Mouse (Mus musculus): ENCODE results near the gene Cog5. TPM values are rescaled to one million over a fixed set of nuclear protein-coding genes. Genes with fewer than 3 reads are reported as not detected.

Cog5 gene
- polyA plus RNA-seq, 1 experiment from 2014 or later = 27.3 TPM

- Histone ChIP-seq H3K27ac (ENCODE audit: low read length) (no peak overlapping the region), H3K4me3 (ENCODE audit: low read depth, low read length) (no peak overlapping the region), H3K9me3 (replicated peaks; ENCODE audit: control insufficient read depth, low read length, poor library complexity, severe bottlenecking) (no peaks in the 10 kb centered on the region), H3K4me1 (ENCODE audit: control insufficient read depth, insufficient read depth, low read length) (no peaks in the 10 kb centered on the region), H3K4me2 (ENCODE audit: low read length) (no peak overlapping the region), H3K27me3 (ENCODE audit: control insufficient read depth, insufficient read depth, low read depth, low read length) (no peaks in the 10 kb centered on the region), H3K36me3 (ENCODE audit: control insufficient read depth, insufficient read depth, low read length) (peaks cover 6% of the 10 kb centered on the region; the same call in 1 of the 2 replicates), H3K9ac (ENCODE audit: low read depth, low read length) (no peak overlapping the region)
- WGBS = 81% methylated on average over 6 of the region's 6 CpGs
- no peak for ATAC-seq
Observed at GRCm38 (mm10) chr12:31964074-31964473, 309.4 kb downstream of the Cog5 start.

- H3K9ac ChIP-seq (ENCODE audit: low read depth, low read length) = no peak overlapping the region
- H3K4me1 ChIP-seq (ENCODE audit: control insufficient read depth, insufficient read depth, low read length) = no peaks in the 10 kb centered on the region
- no peak overlapping the region for H3K4me3 ChIP-seq (ENCODE audit: low read depth, low read length)
- peaks cover 6% of the 10 kb centered on the region for H3K36me3 ChIP-seq (ENCODE audit: control insufficient read depth, insufficient read depth, low read length)
- no peaks in the 10 kb centered on the region for H3K27me3 ChIP-seq (ENCODE audit: control insufficient read depth, insufficient read depth, low read depth, low read length)
- 94% methylated on average over 12 of the region's 12 CpGs for WGBS
- H3K27ac ChIP-seq (ENCODE audit: low read length) = no peak overlapping the region
- no peaks in the 10 kb centered on the region for H3K9me3 ChIP-seq (replicated peaks; ENCODE audit: control insufficient read depth, low read length, poor library complexity, severe bottlenecking)
- no peak for ATAC-seq
- no peak overlapping the region for H3K4me2 ChIP-seq (ENCODE audit: low read length)
Observed at GRCm38 (mm10) chr12:31965517-31966212, 311.0 kb downstream of the Cog5 start.

- no peaks in the 10 kb centered on the region for H3K9me3 ChIP-seq (replicated peaks; ENCODE audit: control insufficient read depth, low read length, poor library complexity, severe bottlenecking)
- WGBS = 93% methylated on average over 4 of the region's 4 CpGs
- ATAC-seq = no peak
- H3K9ac ChIP-seq (ENCODE audit: low read depth, low read length) = no peak overlapping the region
- no peaks in the 10 kb centered on the region for H3K27me3 ChIP-seq (ENCODE audit: control insufficient read depth, insufficient read depth, low read depth, low read length)
- H3K4me2 ChIP-seq (ENCODE audit: low read length) = no peak overlapping the region
- H3K4me3 ChIP-seq (ENCODE audit: low read depth, low read length) = no peak overlapping the region
- H3K36me3 ChIP-seq (ENCODE audit: control insufficient read depth, insufficient read depth, low read length) = peaks cover 8% of the 10 kb centered on the region
- H3K27ac ChIP-seq (ENCODE audit: low read length) = no peak overlapping the region
- H3K4me1 ChIP-seq (ENCODE audit: control insufficient read depth, insufficient read depth, low read length) = no peaks in the 10 kb centered on the region
Observed at GRCm38 (mm10) chr12:31966405-31966804, 311.7 kb downstream of the Cog5 start.

GRCm38 (mm10) chr12:31967536-31967935 lies 312.9 kb downstream of the Cog5 start:
- 1% methylated on average over 2 of the region's 2 CpGs for WGBS
- peaks cover 11% of the 10 kb centered on the region for H3K36me3 ChIP-seq (ENCODE audit: control insufficient read depth, insufficient read depth, low read length)
- ATAC-seq = peak; percentile 75
- H3K4me2 ChIP-seq (ENCODE audit: low read length) = no peak overlapping the region
- H3K4me1 ChIP-seq (ENCODE audit: control insufficient read depth, insufficient read depth, low read length) = no peaks in the 10 kb centered on the region
- H3K9me3 ChIP-seq (replicated peaks; ENCODE audit: control insufficient read depth, low read length, poor library complexity, severe bottlenecking) = no peaks in the 10 kb centered on the region
- no peaks in the 10 kb centered on the region for H3K27me3 ChIP-seq (ENCODE audit: control insufficient read depth, insufficient read depth, low read depth, low read length)
- H3K27ac ChIP-seq (ENCODE audit: low read length) = no peak overlapping the region
- H3K9ac ChIP-seq (ENCODE audit: low read depth, low read length) = no peak overlapping the region
- H3K4me3 ChIP-seq (ENCODE audit: low read depth, low read length) = no peak overlapping the region

GRCm38 (mm10) chr12:31969111-31969510 lies 314.4 kb downstream of the Cog5 start:
- H3K4me1 ChIP-seq (ENCODE audit: control insufficient read depth, insufficient read depth, low read length) = no peaks in the 10 kb centered on the region
- no peak overlapping the region for H3K4me2 ChIP-seq (ENCODE audit: low read length)
- H3K36me3 ChIP-seq (ENCODE audit: control insufficient read depth, insufficient read depth, low read length) = peaks cover 11% of the 10 kb centered on the region
- H3K27me3 ChIP-seq (ENCODE audit: control insufficient read depth, insufficient read depth, low read depth, low read length) = no peaks in the 10 kb centered on the region
- H3K9ac ChIP-seq (ENCODE audit: low read depth, low read length) = no peak overlapping the region
- H3K4me3 ChIP-seq (ENCODE audit: low read depth, low read length) = no peak overlapping the region
- no peaks in the 10 kb centered on the region for H3K9me3 ChIP-seq (replicated peaks; ENCODE audit: control insufficient read depth, low read length, poor library complexity, severe bottlenecking)
- H3K27ac ChIP-seq (ENCODE audit: low read length) = no peak overlapping the region
- no peak for ATAC-seq
- WGBS = 4% methylated on average over 1 of the region's 1 CpGs

GRCm38 (mm10) chr12:31971547-31971946 lies 316.9 kb downstream of the Cog5 start:
- H3K27ac ChIP-seq (ENCODE audit: low read length) = no peak overlapping the region
- no peak overlapping the region for H3K9ac ChIP-seq (ENCODE audit: low read depth, low read length)
- no peaks in the 10 kb centered on the region for H3K9me3 ChIP-seq (replicated peaks; ENCODE audit: control insufficient read depth, low read length, poor library complexity, severe bottlenecking)
- WGBS = 88% methylated on average over 8 of the region's 8 CpGs
- H3K4me3 ChIP-seq (ENCODE audit: low read depth, low read length) = no peak overlapping the region
- ATAC-seq = no peak
- peaks cover 6% of the 10 kb centered on the region; the same call in 1 of the 2 replicates for H3K36me3 ChIP-seq (ENCODE audit: control insufficient read depth, insufficient read depth, low read length)
- no peaks in the 10 kb centered on the region for H3K27me3 ChIP-seq (ENCODE audit: control insufficient read depth, insufficient read depth, low read depth, low read length)
- no peaks in the 10 kb centered on the region for H3K4me1 ChIP-seq (ENCODE audit: control insufficient read depth, insufficient read depth, low read length)
- H3K4me2 ChIP-seq (ENCODE audit: low read length) = no peak overlapping the region

GRCm38 (mm10) chr12:31973473-31974172 lies 319.0 kb downstream of the Cog5 start:
- WGBS = 60% methylated on average over 13 of the region's 13 CpGs
- Histone ChIP-seq H3K27me3 (ENCODE audit: control insufficient read depth, insufficient read depth, low read depth, low read length) (no peaks in the 10 kb centered on the region), H3K27ac (ENCODE audit: low read length) (no peak overlapping the region)

GRCm38 (mm10) chr12:31976544-31976943 lies 321.9 kb downstream of the Cog5 start:
- Histone ChIP-seq H3K4me1 (ENCODE audit: control insufficient read depth, insufficient read depth, low read length) (no peaks in the 10 kb centered on the region), H3K9ac (ENCODE audit: low read depth, low read length) (no peak overlapping the region), H3K27ac (ENCODE audit: low read length) (peak overlapping the region; percentile 60; the same call in 1 of the 2 replicates), H3K36me3 (ENCODE audit: control insufficient read depth, insufficient read depth, low read length) (0 out of 2 replicates have a peak, but pooled peaks cover 2% of the 10 kb centered on the region), H3K4me2 (ENCODE audit: low read length) (no peak overlapping the region), H3K4me3 (ENCODE audit: low read depth, low read length) (no peak overlapping the region), H3K27me3 (ENCODE audit: control insufficient read depth, insufficient read depth, low read depth, low read length) (no peaks in the 10 kb centered on the region), H3K9me3 (replicated peaks; ENCODE audit: control insufficient read depth, low read length, poor library complexity, severe bottlenecking) (no peaks in the 10 kb centered on the region)
- ATAC-seq = peak; percentile 52; the same call in 1 of the 2 replicates
- WGBS = 33% methylated on average over 7 of the region's 7 CpGs

More at GRCm38 (mm10) chr12:31973473-31974172, 319.0 kb downstream of the Cog5 start:
- ATAC-seq = peak; percentile 50
- Histone ChIP-seq H3K4me1 (ENCODE audit: control insufficient read depth, insufficient read depth, low read length) (no peaks in the 10 kb centered on the region), H3K9me3 (replicated peaks; ENCODE audit: control insufficient read depth, low read length, poor library complexity, severe bottlenecking) (no peaks in the 10 kb centered on the region), H3K4me2 (ENCODE audit: low read length) (no peak overlapping the region), H3K36me3 (ENCODE audit: control insufficient read depth, insufficient read depth, low read length) (peaks cover 5% of the 10 kb centered on the region; the same call in 1 of the 2 replicates), H3K4me3 (ENCODE audit: low read depth, low read length) (no peak overlapping the region), H3K9ac (ENCODE audit: low read depth, low read length) (no peak overlapping the region)

GRCm38 (mm10) chr12:31977613-31978195 lies 323.0 kb downstream of the Cog5 start:
- H3K4me1 ChIP-seq (ENCODE audit: control insufficient read depth, insufficient read depth, low read length) = no peaks in the 10 kb centered on the region
- no peaks in the 10 kb centered on the region for H3K9me3 ChIP-seq (replicated peaks; ENCODE audit: control insufficient read depth, low read length, poor library complexity, severe bottlenecking)
- 69% methylated on average over 12 of the region's 12 CpGs for WGBS
- no peak overlapping the region for H3K4me2 ChIP-seq (ENCODE audit: low read length)
- no peak overlapping the region for H3K4me3 ChIP-seq (ENCODE audit: low read depth, low read length)
- no peaks in the 10 kb centered on the region for H3K27me3 ChIP-seq (ENCODE audit: control insufficient read depth, insufficient read depth, low read depth, low read length)
- no peak overlapping the region for H3K9ac ChIP-seq (ENCODE audit: low read depth, low read length)
- H3K36me3 ChIP-seq (ENCODE audit: control insufficient read depth, insufficient read depth, low read length) = no peaks in the 10 kb centered on the region
- ATAC-seq = no peak
- no peak overlapping the region for H3K27ac ChIP-seq (ENCODE audit: low read length)

Measured in midbrain, embryonic 16.5 days (tissue).